Mouse (Mus musculus): Measurements from ENCODE around the gene Cep95.
"Not testable (repeated sequence)": the region's sequence is repeated elsewhere in the genome, so short reads cannot be mapped to it uniquely, and the experiment has no call there.

Cep95 gene

DNA sequence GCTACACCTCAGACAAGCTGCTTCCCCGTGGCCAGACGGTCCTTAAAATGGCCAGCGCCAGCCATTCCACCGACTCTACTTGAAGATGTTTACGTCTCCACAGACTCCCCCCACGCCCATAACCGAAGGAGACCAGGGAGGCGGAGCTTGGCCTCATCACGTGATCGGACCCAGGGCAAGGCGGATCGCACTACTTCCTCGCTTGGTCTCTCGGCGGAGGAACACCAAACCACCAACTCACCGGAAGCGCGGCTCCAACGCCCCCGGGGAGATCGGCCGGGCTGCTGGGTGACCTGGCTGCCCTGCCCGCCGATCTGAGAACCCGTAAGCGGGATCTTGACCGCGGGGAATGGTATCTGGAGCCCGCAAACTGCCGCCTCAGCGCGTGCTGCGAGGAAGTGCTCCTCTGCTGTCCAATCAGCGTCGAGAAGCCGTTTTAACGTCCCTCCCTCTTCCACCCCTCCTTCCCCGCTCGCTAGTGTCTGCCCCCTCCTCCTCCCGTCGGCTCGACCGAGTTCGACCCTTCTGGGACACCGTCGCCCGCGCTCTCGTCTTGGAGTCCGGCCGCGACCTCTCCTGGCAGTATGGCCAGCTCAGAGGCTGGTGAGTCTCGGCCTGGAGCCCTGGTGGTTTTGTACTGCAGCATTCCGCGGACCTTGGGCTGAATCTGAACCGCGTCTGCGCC lies at the start of gene Cep95, which contains the start of gene Ddx5:
Cep95 (plus strand) TSS at position 478 of the 685 bp plus-strand sequence.
Ddx5 (minus strand) TSS at position 411 of the 685 bp plus-strand sequence.
- peak; percentile 100 for DNase-seq

DNA sequence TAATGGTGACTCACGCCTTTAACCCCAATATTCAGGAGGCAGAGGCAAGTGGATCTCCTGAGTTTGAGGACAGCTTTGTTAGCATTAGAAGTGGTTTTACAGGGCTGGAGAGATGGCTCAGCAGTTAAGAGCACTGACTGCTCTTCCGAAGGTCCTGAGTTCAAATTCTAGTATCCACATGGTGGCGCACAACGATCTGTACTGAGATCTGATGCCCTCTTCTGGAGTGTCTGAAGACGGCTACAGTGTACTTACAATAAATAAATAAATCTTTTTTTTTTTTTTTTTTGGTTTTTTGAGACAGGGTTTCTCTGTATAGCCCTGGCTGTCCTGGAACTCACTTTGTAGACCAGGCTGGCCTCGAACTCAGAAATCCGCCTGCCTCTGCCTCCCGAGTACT lies 48.3 kb upstream of the Cep95 start:
- not testable (repeated sequence) for DNase-seq

DNA sequence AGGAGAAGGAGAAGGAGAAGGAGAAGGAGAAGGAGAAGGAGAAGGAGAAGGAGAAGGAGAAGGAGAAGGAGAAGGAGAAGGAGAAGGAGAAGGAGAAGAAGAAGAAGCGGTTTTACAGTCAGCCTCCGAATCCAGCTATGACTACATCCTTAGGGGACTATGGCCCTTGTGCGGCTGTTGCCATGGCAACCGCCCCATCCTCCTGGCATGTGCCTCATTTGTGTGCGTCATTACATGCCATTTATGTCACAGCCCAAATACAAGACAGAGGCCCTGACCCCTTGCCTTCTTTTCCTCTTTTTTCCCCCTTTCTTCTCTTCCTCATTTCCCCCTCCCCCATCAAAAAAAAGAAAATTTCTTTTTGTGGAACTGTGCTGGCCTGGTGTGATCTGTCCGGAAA lies 47.8 kb upstream of the Cep95 start:
- no peak for DNase-seq

DNA sequence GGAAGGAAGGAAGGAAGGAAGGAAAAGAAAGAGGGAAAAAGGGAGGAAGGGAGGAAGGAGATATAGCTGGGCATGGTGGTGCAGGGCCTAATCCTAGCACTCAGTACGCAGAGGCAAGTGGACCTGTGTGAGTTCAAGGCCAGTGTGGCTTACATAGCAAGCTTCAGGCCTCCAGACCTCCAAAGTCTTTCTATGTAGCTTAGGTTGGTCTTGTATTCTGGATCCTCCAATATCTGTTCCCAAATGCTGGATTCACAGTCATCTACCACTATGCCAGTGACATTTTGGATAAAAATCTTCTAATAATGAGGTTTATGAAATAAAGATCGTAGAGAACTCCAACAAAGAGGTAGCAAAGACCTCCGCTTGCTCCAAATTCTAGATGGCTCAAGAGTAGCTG lies 47.2 kb upstream of the Cep95 start:
- no peak for DNase-seq

DNA sequence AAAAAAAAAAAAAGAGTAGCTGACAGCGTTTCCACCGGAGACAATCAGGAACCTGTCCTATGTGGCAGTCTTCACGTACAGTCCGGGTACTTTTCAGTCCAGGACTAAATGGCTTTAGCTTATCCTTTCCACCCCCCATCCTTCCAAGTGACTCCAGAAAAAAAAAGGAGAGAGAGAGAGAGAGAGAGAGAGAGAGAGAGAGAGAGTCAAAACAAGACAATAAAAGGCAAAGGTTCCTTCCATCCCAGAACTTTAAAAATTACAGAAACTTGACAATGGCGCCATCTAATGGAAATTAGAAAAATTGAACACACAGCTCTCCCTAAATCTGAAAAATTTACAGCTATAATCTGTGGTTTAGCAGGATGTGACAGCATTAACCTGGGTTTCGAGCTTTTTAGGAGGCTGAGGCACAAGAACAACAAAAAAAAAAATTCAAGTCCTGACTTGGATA lies 46.6 kb upstream of the Cep95 start:
- no peak for DNase-seq

DNA sequence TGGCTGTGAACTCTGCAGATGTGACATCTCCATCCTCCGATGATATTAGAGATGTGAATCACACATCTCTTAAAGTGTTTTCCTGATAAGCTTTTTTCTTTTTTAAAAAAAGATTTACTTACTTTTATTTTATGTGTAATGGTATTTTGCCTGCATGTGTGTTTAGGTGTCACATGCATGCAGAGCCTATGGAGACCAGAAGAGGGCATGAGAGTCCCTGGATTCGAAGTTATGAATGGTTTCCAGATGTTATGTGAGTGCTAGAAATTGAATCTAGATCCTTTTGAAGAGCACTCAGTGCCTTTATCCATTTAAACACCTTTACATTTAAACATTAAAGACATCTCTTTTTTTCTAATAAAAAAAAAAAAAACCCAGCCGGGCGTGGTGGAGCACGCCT lies 44.1 kb upstream of the Cep95 start:
- DNase-seq, result no peak

DNA sequence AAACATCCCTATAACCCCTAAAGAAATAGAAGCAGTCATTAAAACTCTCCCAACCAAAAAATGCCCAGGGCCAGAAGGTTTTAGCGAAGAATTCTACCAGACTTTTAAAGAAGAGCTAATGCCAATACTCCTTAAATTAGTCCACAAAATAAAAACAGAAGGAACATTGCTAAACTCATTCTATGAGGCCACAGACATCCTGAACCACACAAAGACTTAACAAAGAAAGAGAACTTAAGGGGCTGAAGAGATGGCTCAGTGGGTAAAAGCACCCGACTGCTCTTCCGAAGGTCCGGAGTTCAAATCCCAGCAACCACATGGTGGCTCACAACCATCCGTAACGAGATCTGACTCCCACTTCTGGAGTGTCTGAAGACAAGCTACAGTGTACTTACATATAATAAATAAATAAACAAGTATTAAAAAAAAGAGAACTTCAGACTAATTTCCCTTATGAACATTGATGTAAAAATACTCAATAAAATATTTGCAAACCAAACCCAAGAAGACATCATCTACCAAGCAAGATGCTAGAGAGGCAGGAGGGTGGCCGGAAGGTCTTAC lies 39.4 kb upstream of the Cep95 start:
- DNase-seq, result not testable (repeated sequence)

DNA sequence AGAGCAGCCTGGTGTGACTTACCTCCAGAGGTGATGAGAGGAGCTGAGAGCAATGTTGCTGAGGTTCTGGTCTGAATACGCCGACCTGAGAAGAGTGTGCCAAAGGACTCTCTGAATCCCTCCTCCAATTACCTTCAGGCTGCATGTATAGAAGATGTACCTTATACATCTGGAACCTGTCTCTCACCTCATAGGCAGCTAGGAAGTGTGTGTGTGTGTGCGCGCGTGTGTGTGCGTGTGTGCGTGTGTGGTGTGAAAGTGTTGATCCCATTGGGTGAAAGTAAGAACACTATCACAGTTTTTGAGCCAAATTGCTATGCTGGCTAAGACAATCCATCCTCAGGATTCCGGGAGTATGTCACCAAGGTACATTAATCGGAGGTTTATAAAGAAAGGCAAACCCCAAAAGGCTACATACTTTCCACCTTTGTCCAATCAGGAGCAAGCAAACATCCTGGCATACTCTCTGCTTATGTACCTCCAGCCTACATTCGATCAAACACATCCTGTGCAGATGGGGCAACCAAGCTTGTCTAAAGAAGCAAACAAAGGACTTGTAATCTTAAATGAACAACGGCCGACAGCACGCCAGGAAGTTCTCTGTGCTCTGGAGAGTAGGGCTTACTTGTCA lies 38.8 kb upstream of the Cep95 start, which contains the start of gene Pecam1:
Pecam1 (minus strand) TSS at position 508 of the 631 bp plus-strand sequence.
- no peak for DNase-seq

DNA sequence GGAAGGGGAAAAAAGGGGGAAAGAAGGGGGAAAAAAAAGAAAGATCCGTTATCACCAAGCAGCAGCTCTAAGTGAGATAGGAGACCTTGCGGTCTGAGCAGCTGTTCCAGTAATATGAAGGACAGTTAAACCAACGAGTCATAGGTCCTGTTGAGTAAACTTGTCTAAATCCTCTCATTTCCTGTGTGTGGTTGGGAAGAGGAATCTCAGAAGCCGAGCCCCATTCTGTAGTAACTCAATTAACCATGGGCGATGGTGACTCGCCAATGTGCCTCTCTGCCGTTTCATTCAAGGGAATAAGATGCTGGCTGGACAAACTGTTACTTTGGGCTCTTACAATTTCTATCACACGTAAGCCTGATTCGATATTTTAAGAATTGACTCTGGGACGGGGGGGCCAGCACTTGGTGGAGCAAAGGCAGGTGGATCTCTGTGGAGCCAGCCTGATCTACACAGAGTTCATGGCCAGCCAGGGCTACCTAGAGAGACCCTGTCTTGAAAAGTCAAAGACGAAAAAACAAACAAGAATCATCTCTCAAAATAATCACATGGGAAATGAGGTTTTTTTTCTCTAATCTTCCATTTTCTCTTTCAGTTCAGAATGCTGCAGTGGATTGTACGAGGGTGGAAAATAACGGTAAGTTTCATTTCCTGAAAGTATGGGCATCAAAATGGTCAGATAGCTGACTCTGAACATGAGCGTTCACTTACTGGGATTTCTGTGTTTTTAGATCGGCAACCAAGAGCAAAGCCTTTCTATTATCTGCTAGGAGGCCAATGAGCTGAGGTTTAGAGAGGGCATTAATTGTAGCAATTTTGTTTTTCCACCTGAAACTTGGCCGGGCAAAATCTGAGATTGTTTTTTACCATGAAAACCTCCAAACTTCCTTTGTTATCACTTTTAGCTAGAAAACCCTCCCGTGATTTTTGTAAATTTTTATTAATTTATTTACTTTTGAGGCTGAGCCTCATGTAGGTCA lies 37.7 kb upstream of the Cep95 start, which contains the start of gene Milr1:
Milr1 (plus strand) TSS at position 188 of the 980 bp plus-strand sequence.
- no peak for DNase-seq

DNA sequence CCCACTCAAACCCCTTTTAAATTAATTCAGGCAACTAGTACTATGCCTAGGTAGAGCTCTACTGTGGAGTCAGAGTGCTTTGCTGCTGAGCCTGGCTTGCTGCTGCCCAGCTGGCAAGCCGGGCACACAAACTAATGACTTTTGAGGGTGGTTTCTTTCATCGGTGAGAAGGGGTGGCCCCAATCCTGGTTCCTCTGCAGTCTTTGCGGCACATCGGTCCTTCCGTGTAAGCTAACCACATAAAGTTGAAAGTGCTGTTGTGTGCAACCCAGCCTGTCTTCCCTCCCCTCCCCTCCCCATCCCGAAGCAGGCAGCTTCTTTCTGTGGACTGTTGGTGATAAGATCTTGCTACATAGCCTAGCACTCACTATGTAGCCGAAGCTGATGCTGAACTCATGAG lies 36.9 kb upstream of the Cep95 start:
- no peak for DNase-seq

DNA sequence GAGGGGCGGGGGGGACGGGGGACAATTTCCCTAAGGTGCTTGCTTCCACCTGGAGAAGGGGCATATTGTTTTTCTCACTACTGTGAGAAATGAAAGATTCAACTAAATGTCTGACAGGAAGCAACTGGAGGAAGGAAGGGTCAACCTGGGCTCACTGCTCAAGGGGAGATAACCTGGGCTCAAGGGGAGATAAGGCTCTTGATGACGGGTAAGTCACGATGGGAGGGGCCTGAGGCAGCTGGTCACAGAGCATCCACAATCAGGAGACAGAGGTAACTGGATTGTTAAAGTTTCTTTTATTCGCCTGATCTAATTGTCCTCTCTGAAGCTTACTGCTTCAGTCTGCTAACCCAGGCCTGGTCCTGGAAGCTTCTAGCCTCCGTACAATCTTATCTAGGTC lies 35.7 kb upstream of the Cep95 start:
- no peak for DNase-seq

DNA sequence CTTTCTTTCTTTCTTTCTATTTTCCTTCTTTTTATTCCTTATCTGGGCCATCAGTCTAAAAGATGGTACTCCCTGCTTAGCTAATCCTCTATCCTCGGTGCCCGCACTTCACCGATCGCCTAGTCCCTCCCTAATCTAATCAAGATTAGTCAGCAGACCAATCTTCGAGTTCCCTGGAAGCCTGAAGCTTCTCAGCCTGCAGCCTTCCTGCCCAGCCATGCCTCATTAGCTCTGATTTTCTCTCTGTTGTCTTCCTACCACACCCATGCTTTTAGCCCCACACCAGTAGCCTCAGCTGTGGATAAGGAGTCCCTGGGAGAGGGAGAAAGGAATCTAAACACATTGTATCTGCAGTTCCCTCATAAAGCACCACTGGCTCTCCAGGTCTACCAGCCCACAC lies 33.5 kb upstream of the Cep95 start:
- DNase-seq, result no peak

DNA sequence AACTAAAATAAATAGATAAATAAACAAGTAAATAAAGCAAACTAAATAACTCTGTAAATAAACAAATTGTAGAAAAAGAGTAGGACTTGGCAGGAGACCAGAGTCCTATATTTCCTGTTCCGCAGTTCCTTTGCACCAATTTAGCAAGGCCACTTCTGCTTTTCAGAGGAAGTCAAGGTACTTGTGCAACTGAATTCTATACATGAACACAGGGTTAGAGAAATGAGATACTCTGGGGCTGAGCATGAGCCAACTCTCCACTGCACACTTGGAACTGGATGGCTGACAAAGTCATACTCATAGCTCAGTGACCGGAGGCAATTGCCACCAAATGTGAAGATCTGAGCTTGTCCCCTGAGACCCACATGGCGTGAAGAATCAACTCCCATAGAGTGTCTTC lies 30.0 kb upstream of the Cep95 start:
- DNase-seq, result no peak

DNA sequence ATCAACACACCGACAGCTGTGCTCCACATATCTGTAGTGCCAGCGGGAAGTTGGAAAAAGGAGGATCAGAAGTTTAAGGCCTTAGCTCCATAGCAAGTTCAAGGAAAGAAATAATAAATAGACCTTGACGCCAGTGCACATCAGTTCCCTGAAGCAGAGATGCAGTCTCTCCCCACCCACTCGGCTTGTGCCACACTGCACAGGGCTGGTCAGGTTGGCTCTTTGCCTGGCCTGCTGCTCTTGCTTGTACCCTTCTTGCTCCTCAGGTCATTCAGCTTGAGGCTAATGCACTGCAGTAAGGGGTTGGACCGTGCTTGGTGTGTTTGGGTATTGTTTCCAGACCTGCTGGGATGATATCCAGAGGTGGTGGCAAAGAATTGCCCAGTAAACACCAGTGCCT lies 28.5 kb upstream of the Cep95 start:
- DNase-seq, result no peak

DNA sequence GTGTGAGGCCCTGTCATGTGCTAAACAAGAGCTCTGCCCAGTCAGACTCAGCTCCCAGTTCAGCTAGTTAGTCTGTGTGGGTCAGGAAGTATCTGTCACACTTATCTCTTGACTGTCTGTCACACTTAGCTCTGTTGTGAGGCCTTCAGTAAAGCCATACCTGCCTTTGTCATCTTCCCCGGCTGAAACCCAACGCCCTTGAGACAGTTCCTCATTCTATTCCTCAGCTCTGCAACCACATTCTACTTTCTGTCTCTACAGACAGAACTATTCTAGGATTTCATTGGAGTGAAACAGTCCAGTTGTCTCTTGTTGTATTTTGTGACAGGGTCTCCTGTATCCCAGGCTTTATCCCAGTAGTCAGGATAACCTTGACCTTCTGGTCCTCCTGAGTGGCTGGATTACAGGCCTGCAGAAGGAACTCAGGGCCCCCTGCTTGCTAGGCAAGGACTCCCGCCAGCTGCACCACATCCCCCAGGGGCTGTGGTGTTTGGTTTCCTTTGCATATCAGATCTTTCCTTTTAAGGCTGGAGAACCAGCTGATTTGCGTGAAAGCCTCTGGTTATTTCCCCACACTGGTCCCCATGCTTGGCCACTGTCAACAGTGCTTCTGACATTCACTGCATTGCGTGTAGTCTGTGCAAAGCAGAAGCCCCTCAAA lies 26.8 kb upstream of the Cep95 start:
- DNase-seq, result no peak

DNA sequence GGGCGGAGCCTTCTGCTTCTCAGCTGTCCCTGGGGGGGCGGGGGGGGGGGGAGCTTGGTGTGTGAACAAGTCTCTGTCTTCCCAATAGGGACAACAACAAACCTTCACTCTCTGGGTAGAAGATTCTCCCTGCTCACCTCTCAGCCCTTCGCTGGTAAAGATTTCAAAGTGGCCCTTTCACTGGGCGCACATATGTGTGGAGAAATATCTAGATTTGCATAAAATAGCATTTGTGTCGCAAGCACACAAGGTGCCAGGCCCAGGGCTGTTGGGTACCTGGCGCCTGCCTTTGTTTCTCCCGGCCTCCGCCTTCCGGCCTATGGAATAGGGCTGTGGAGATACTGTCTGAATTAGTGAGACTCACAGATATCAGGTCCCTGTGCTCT lies 26.3 kb upstream of the Cep95 start:
- no peak for DNase-seq

DNA sequence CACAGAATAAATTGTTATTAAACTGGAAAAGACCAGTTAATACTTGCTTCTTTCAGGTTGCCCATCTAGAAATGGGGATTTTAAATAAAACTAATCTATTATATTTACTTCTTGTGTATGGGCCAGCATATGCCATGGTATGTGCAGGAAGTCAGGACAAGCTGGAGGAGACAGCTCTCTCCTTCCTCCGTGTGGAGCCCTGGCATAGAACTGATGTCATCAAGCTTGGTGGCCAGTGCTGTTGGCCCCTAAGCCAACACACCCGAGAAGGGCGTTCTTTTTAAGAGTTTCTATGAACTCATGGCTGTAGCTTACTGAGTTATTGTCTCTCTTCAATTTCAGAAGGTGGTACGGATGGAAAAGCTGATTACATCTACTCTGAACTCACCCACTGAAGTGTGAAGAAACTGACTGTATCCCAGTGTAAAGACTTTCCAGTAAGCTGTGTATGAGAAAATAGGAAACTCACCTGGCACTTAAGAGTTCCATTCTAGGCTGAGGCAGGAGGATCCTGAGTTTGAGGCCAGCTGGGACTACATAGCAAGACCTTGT lies 22.4 kb upstream of the Cep95 start:
- DNase-seq, result no peak

DNA sequence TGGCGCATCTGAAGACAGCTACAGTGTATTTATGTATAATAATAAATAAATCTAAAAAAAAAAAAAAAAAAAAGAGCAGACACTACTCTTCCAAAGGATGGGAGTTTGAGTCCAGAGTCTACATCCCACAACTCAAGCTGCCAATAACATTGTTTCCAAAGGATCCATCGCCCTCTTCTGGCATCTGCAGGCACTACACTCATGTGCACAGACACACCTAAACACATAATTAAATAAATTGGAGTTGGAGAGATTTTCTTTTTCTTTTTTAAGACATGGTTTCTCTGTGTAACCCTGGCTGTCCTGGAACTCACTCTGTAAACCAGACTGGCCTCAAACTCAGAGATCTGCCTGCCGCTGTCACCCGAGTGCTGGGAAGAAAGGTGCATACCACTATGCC lies 21.5 kb upstream of the Cep95 start:
- no peak for DNase-seq

DNA sequence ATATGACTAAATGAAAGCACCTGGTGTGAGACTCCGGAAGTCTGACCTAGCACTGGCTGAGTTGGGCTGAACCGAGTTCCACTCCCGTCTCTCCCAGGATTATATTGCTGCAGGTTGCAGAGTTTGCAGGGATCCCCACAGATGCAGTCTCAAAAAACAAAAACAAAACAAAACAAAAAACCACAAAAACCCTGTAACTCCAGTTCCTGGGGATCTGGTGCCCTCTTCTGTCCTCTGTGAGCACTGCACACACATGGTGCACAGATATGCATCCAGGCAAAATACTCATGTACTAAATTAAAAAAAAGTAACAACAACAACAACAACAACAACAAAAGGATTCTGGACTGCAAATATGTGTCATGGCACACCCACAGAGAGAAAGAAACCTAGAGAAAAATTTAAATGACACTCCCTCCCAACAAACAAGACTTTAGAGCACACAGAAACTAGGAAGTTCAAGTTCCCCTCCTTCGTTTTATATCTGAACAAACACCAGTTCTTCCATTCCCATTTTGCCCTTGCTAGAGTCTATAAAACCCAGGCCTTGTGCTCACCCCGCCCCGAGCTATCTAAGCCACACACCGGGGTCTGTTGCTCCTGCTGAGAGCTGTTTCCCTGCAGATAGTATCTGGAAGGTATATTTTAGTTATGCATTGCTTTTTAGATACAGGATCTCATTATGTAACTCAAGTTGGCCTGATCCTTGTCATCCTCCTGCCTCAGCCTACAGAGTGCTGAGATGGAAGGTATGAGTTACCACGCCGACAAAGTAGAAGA lies 18.7 kb upstream of the Cep95 start:
- DNase-seq, result no peak

DNA sequence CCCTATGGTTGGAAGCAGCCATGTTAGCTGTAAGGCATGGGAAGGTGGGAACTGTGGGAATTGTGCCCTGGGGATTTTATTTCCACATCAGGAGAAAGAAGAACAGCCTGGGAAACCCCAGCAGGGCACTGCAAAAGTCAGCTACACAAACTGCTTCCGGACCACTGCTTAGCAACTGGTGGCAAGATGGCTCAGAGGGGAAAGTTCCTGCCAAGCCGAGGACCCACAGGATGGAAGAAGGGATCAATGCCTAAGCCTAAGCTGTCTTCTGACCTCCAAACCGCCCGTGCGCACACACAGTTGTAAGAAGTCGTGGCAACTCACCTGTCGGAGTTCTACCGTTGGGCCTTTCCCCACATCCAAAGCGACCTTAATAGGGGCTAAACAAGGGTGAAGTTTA lies 16.0 kb upstream of the Cep95 start:
- DNase-seq, result no peak

DNA sequence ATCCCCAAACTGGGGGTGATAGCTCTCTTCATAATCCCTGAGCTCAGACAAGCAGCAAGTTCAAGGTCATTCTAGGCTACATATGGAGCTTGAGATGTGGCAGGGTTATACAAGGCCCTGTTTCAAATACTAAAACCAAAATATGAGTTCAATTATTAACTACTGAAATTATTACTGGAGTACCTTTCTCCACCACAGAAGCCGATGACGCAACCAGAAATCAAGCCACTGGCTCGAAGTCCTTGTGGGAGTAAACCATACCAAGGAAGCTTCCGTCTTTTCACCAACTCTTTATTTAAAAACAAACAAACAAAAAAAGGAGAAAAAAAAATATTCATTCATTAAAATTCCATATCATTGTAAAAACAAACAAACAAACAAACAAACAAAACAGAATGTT lies 12.1 kb upstream of the Cep95 start:
- peak; percentile 30 for DNase-seq

Measured in kidney, adult 18-20 months (tissue).